Mouse (Mus musculus) G1E (cell line): ENCODE measurements around the gene Hsd17b1.

Experiments
- CTCF ChIP-seq: IDR thresholded peaks from 2 replicates; pipeline ENCODE4 v1.5.1; 2012; ENCODE audit warnings: low read depth, low read length, inconsistent platforms, mixed read lengths
- GATA1 ChIP-seq: IDR thresholded peaks from 2 replicates; pipeline ENCODE4 v1.6.1; 2012; ENCODE audit warnings: borderline replicate concordance, low read length, inconsistent platforms, mixed read lengths
- GATA2 ChIP-seq: IDR thresholded peaks from 2 replicates; pipeline ENCODE4 v1.6.1; 2012; ENCODE audit warnings: low read depth, low read length, inconsistent platforms, borderline replicate concordance
- TAL1 ChIP-seq: conservative IDR thresholded peaks from 2 replicates; pipeline ENCODE4 v1.6.1; 2012; ENCODE audit warnings: low read depth, low read length, inconsistent platforms, mixed read lengths

DNA sequence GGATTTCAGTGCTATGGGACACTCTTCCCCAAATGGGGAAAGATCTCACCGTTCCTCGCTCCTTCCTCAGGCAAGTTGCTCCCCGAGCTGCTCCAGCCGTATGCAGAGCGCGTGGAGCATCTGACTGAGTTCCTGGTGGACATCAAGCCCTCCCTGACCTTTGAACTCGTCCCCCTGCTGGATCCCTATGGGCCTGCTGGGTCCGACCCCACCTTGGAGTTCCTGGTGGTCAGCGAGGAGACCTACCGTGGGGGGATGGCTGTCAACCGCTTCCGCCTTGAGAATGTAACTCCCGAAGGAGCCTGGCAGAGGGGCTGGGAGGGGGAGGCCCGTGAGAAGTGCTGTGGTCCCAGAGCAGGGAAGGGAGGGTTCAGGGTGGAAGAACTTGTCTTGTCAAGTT is 6.0 kb downstream of the Hsd17b1 start:
- TF ChIP-seq CTCF (no peak), GATA1 (no peak), TAL1 (no peak), GATA2 (no peak)
